Mouse (Mus musculus) ovary, postnatal 10 days (tissue): Measurements from ENCODE around the gene Tuba1a.
"Not testable (repeated sequence)": the region's sequence is repeated elsewhere in the genome, so short reads cannot be mapped to it uniquely, and the experiment has no call there.

ENCODE experiments used
- DNase-seq: peaks from one replicate; pipeline ENCODE4 v3.0.0; 2022; ENCODE audit warnings: low spot score

Tuba1a gene

GRCm38 (mm10) chr15:98923031-98923537, 30.4 kb downstream of the Tuba1a start:
- DNase-seq = no peak

DNA sequence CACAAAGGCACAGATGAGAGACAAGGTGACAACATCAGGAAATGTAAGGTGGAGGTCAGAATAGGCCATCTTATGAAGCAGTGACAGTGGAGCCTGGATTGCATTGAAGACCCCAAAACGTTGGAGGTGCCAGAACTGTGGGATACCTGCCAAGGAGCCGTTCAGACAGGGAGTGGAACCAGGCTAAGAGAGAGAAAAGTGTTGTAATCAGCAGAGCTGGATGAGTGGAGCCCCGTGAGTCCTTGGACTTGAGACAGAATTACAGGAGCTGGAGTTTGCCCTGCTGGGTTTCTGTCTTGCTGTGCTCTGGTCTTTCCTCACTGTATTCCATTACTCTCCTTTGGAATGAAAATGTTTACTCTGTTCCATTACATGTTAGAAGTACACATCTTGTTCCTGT, 30.9 kb downstream of the Tuba1a start:
- DNase-seq = no peak

DNA sequence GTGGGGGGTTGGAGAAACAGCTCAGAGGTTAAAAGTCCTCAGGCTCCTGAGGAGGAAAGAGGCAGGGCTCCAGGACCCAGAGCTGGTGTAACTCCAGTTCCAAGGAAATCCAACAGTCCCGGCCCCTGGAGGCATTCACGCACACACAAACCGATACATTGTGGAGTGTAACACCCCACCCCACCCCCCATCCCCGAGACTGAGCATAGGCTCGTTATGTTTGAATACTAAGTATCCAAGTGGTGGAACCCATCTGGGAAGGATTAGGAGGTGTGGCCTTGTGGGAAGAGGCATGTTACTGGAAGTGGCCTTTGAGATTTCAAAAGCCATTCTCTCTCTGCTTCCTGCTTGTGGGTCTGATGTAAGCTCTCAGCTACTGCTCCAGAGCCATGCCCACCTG, 32.0 kb downstream of the Tuba1a start:
- DNase-seq = no peak

DNA sequence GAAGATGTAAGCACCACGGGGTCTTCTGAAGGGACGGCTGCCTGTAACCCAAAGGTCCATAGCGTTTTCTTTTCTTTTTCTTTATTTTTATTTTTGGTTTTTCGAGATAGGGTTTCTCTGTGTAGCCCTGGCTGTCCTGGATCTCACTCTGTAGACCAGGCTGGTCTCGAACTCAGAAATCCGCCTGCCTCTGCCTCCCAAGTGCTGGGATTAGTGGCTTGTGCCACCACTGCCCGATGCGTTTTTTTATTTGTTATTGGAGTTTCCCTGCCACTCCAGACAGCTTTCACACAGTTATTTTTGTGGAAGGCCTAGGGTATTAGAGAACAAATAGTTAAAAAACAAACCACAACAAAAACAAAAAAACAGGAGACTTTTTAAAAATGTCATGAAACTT, 35.0 kb downstream of the Tuba1a start:
- DNase-seq = not testable (repeated sequence)

DNA sequence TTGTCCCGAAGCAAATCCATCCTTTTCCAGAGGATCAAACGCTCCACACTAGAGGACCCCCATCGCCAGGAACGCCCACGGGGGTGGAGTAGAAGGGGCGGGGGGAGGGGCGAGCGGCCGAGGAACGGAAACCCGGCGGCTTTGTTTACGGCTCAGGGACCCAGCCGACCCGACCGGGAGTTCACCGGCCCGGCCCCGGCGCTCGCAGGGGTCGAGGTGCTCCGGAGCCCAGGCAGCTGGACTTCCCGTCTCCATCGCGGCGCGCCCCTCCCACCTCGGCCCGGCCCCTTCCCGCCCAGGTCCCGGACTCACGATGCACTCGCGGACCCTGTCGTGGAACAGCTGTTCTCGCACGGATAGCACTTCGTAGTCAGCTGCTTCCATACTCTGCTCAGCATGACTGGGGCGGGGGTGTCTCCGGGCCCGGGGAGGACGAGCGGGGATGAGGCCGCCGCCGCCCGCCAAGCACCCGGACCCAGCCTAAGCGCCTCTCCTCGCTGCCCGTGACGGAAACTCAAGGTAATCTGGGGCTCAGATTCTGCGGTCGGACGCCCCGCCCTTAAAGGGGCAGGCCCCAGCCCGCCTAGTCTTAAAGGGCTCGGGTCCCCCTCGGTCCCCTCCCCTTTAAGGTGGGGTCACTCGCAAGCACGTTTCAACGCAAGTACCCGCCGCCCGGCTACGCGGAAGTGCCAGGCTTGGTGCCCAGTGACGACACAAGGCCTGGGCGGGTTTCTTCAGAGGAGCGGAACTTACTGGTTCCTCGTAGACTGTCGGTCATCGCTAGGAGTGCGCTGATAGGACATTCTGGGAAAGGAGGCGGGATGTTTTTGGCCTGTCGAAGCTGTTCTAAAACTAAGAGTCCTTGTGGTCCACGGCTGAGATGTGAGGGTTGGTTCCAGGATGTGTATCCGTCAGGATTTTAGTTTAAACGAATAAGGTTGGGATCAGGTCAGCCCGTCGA, 35.7 kb downstream of the Tuba1a start, which contains the start of gene Lmbr1l:
Lmbr1l (minus strand) TSS at position 694 of the 961 bp plus-strand sequence.
- peak; percentile 95 for DNase-seq

- no peak for DNase-seq
Measured at GRCm38 (mm10) chr15:98917091-98917490, 36.4 kb downstream of the Tuba1a start.

DNA sequence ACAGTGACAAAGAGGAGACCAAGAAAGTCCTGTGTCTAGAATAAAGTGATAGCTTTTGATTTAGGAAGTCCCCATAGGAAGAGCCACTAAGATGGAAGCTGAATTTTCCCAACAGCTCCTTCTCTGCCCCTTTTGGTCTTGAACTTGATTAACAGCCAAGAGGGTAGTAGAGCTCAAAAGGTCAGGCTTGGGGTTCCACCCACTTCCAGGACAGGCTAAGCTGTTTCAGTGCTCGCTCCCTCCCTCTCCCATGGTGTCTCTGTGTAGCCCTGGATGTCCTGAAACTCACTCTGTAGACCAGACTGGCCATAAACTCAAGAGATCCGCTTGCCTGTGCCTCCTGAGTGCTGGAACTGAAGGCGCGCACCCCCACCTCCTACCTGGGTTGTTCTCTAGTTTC, 37.5 kb downstream of the Tuba1a start:
- no peak for DNase-seq

DNA sequence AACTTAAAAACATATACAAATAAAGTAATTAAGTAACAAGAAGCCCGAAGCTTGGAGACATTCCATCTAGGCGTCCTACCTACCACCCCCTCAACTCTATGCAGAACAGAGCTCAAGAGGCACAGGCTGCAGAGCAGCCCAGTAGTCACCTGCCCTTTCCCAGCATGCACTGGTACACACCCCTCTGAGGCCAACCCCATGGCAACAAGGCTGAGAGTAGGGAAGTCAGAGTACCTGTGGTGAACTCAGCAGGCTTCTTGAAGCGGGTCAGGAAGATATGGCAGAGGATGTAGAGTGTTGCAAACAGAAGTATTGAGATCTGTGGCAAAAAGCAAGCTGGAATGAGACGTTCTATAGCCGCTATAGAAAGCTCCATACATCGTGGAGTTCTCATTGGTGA, 38.6 kb downstream of the Tuba1a start:
- no peak for DNase-seq

DNA sequence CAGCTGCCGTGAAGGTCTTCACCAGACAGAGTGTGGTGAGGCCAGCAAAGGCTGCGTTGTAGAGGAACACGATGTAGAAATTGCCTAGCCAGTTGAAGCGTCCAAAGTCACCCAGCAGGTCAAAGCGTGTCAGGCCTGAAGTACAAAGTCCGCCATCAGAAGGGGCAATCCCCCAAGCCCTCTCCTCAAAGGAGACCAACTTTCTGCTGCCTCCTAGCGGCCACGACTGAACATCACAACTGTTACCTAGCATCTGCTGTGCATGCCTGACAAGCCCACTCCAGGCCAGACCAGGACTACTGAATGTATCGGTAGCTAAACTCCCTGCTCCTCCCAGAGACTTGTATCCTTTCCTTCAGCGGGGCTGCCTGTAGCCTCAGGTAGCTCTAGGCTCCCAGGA, 48.8 kb downstream of the Tuba1a start:
- no peak for DNase-seq

- no peak for DNase-seq
Measured at GRCm38 (mm10) chr15:98902600-98902999, 50.9 kb downstream of the Tuba1a start.

- no peak for DNase-seq
Measured at GRCm38 (mm10) chr15:98901530-98901929, 52.0 kb downstream of the Tuba1a start.
